Mouse (Mus musculus): ENCODE measurements around the gene Brd1. TPM values are rescaled to one million over a fixed set of nuclear protein-coding genes. Genes with fewer than 3 reads are reported as not detected.

Gene Brd1
- polyA plus RNA-seq, 1 experiment from 2014 or later = 27.2 TPM

DNA sequence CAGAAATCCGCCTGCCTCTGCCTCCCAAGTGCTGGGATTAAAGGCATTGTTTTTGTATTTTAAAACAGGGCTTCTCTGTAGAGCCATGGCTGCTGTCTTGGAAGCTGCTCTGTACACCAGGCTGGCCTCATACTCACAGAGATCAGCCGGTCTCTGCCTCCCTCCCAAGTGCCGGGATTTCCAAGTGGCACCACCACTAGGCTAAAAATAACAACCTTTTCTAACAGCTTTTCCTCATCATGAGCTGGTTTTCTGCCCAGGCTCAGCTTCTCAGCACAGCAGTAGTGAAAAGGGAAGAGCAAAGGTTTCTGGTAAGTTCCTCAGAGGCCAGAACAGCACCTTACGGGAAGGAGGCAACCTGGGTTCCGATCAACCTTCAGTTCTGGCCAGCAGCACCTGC is 56.5 kb downstream of the Brd1 start:
- Histone ChIP-seq H3K36me3 (no peaks in the 10 kb centered on the region), H3K9me3 (no peaks in the 10 kb centered on the region), H3K27me3 (no peaks in the 10 kb centered on the region), H3K9ac (replicated peaks) (no peak overlapping the region), H3K4me1 (no peaks in the 10 kb centered on the region), H3K4me2 (replicated peaks) (no peak overlapping the region), H3K27ac (replicated peaks) (no peak overlapping the region), H3K4me3 (no peak overlapping the region)
- ATAC-seq (replicated peaks) = no peak
- WGBS = 92% methylated on average over 5 of the region's 5 CpGs

GRCm38 (mm10) chr15:88675998-88676397 is 58.0 kb downstream of the Brd1 start:
- no peaks in the 10 kb centered on the region for H3K4me1 ChIP-seq
- no peak overlapping the region for H3K9ac ChIP-seq (replicated peaks)
- no peak for ATAC-seq (replicated peaks)
- no peak overlapping the region for H3K27ac ChIP-seq (replicated peaks)
- no peaks in the 10 kb centered on the region for H3K9me3 ChIP-seq
- H3K4me3 ChIP-seq = no peak overlapping the region
- WGBS = 75% methylated on average over 5 of the region's 5 CpGs
- H3K4me2 ChIP-seq (replicated peaks) = no peak overlapping the region
- H3K36me3 ChIP-seq = no peaks in the 10 kb centered on the region
- no peaks in the 10 kb centered on the region for H3K27me3 ChIP-seq

DNA sequence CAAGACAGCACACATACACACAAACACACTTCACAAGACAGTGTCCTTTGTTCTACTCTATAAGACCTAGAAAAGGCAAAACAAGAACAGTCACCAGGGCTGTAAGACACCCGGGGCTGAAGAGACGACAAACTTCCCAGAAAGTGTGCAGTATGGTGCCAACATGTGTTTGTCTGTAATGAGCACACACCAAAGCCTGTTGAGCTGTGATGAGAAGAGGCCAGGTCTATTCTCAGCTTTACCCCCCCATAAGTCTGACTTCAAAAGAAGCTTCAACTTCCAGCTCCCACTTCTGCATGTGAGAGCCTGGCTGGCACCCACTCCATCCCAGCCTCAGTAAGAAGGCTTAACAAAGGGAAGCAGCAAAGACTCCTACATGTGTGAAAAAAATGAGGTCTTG is 65.3 kb downstream of the Brd1 start:
- Histone ChIP-seq H3K4me1 (peaks cover 5% of the 10 kb centered on the region), H3K36me3 (no peaks in the 10 kb centered on the region), H3K9ac (replicated peaks) (no peak overlapping the region), H3K27me3 (no peaks in the 10 kb centered on the region), H3K4me2 (replicated peaks) (no peak overlapping the region), H3K4me3 (no peak overlapping the region), H3K9me3 (no peaks in the 10 kb centered on the region), H3K27ac (replicated peaks) (no peak overlapping the region)
- 66% methylated on average over 2 of the region's 2 CpGs for WGBS
- ATAC-seq (replicated peaks) = no peak

DNA sequence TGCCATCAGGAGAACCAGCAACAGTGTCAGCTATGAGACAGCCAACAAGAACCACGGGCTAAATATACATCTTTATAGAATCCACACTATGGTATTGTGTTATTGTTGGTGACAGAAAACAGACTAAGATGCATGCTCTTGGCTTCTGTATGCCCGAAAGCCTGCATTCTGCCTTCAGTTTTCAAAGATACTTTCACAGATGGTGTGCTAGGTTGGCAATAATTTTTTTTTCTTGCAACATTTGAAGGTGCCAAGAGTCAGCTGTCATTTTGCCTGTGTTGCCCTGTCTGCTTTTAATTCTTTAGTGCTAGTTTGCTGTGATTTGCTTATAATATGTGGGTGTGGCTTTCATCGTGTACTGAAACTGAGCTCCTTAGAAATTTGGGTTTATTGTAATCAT is 66.4 kb downstream of the Brd1 start:
- Histone ChIP-seq H3K27ac (replicated peaks) (0 out of 2 replicates have a peak overlapping the region, but pooled peaks have one; percentile 20), H3K36me3 (no peaks in the 10 kb centered on the region), H3K4me2 (replicated peaks) (no peak overlapping the region), H3K27me3 (peaks cover 5% of the 10 kb centered on the region; the same call in 1 of the 2 replicates), H3K4me1 (peaks cover 5% of the 10 kb centered on the region), H3K9ac (replicated peaks) (no peak overlapping the region), H3K9me3 (no peaks in the 10 kb centered on the region), H3K4me3 (no peak overlapping the region)
- 60% methylated on average over 3 of the region's 3 CpGs for WGBS
- no peak for ATAC-seq (replicated peaks)

GRCm38 (mm10) chr15:88665846-88666245 is 68.2 kb downstream of the Brd1 start:
- no peak overlapping the region for H3K9ac ChIP-seq (replicated peaks)
- H3K9me3 ChIP-seq = no peaks in the 10 kb centered on the region
- no peak overlapping the region for H3K4me3 ChIP-seq
- no peak overlapping the region for H3K27ac ChIP-seq (replicated peaks)
- H3K4me1 ChIP-seq = peaks cover 8% of the 10 kb centered on the region
- ATAC-seq (replicated peaks) = no peak
- H3K4me2 ChIP-seq (replicated peaks) = no peak overlapping the region
- peaks cover 10% of the 10 kb centered on the region; the same call in 1 of the 2 replicates for H3K27me3 ChIP-seq
- no peaks in the 10 kb centered on the region for H3K36me3 ChIP-seq
- 37% methylated on average over 4 of the region's 4 CpGs for WGBS

GRCm38 (mm10) chr15:88663041-88663440 is 71.0 kb downstream of the Brd1 start:
- Histone ChIP-seq H3K4me1 (peaks cover 8% of the 10 kb centered on the region), H3K36me3 (no peaks in the 10 kb centered on the region), H3K27me3 (peaks cover 10% of the 10 kb centered on the region; the same call in 1 of the 2 replicates), H3K4me2 (replicated peaks) (no peak overlapping the region), H3K27ac (replicated peaks) (no peak overlapping the region), H3K9me3 (no peaks in the 10 kb centered on the region), H3K9ac (replicated peaks) (no peak overlapping the region), H3K4me3 (no peak overlapping the region)
- 31% methylated on average over 11 of the region's 11 CpGs for WGBS
- ATAC-seq (replicated peaks) = no peak

DNA sequence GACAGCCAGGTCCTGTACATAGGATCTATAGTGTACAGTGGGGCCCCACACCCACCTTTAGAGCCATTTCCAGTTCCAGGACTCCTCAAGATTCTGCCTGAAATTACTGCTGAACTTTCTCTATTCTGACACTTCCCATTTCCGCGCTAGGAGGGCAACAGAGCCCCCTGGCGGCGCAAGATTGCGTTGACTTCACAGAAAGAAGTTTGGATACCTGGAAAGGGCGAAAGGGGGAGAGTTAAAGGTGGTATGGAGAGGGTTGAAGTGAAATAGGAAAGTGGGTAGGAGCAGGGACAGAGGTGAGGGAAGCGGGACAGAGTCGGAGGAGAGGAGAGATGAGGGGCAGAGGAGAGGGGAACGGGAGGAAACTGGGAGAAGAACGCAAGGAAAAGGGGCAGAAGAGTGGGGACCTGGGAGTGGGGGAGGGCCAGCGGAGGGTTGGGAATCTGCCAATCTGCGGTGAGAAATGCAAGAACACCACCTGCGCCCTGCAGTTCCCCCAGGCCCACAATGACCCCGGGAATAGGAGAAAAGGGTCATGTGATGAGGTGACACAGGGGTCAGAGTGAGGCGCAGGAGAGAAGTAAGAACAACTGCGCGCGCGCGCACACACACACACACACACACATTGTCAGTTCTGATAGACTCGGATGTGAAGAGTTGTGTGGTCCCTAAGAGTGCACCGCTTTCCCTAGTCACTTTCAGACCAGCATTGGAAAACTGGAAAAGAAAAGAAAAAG is 71.8 kb downstream of the Brd1 start:
- 0 out of 2 replicates have a peak overlapping the region, but pooled peaks have one; percentile 4 for H3K4me3 ChIP-seq
- no peak for ATAC-seq (replicated peaks)
- WGBS = 7% methylated on average over 22 of the region's 22 CpGs

GRCm38 (mm10) chr15:88661654-88662053 is 72.4 kb downstream of the Brd1 start:
- ATAC-seq (replicated peaks) = no peak
- Histone ChIP-seq H3K27me3 (peaks cover 10% of the 10 kb centered on the region; the same call in 1 of the 2 replicates), H3K4me2 (replicated peaks) (no peak overlapping the region), H3K4me1 (0 out of 2 replicates have a peak, but pooled peaks cover 4% of the 10 kb centered on the region), H3K36me3 (no peaks in the 10 kb centered on the region), H3K9me3 (no peaks in the 10 kb centered on the region), H3K9ac (replicated peaks) (no peak overlapping the region), H3K4me3 (no peak overlapping the region), H3K27ac (replicated peaks) (no peak overlapping the region)
- 75% methylated on average over 3 of the region's 3 CpGs for WGBS

More for the DNA sequence above, 71.8 kb downstream of the Brd1 start:
- Histone ChIP-seq H3K4me2 (replicated peaks) (peak overlapping the region; percentile 14; the same call in 1 of the 2 replicates), H3K9ac (replicated peaks) (no peak overlapping the region), H3K27ac (replicated peaks) (no peak overlapping the region), H3K36me3 (no peaks in the 10 kb centered on the region), H3K4me1 (peaks cover 6% of the 10 kb centered on the region), H3K27me3 (peaks cover 10% of the 10 kb centered on the region; the same call in 1 of the 2 replicates), H3K9me3 (no peaks in the 10 kb centered on the region)

- H3K36me3 ChIP-seq = no peaks in the 10 kb centered on the region
- H3K4me2 ChIP-seq (replicated peaks) = no peak overlapping the region
- H3K27me3 ChIP-seq = no peaks in the 10 kb centered on the region
- 58% methylated on average over 5 of the region's 5 CpGs for WGBS
- no peak for ATAC-seq (replicated peaks)
- no peak overlapping the region for H3K4me3 ChIP-seq
- H3K27ac ChIP-seq (replicated peaks) = no peak overlapping the region
- H3K9me3 ChIP-seq = no peaks in the 10 kb centered on the region
- no peak overlapping the region for H3K9ac ChIP-seq (replicated peaks)
- H3K4me1 ChIP-seq = no peaks in the 10 kb centered on the region
Measured at GRCm38 (mm10) chr15:88652006-88652405, 82.0 kb downstream of the Brd1 start.

DNA sequence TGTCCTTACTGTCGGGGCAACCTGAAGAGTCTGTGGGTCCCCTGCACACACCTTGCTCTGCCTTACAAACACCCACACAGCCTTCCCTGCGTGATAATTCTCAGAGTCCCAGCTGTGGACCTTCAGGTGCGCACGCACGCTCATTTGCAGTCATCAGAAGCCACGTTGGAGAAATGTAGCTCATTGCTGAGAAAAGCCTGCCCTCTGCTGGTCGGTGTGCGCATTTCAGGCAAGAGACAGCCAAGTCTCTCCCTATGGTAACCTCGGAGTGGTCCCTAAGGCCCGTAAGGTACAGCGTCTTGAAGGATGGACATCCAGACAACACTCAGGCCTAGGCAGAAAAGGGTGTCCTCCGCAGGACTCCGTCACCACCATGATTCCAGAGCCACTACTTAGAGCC is 83.0 kb downstream of the Brd1 start:
- Histone ChIP-seq H3K4me2 (replicated peaks) (no peak overlapping the region; the same call in 1 of the 2 replicates), H3K27ac (replicated peaks) (no peak overlapping the region)
- peak; percentile 64; the same call in 1 of the 2 replicates for ATAC-seq (replicated peaks)

More for the DNA sequence above, 83.0 kb downstream of the Brd1 start:
- Histone ChIP-seq H3K9me3 (no peaks in the 10 kb centered on the region), H3K4me1 (no peaks in the 10 kb centered on the region), H3K9ac (replicated peaks) (no peak overlapping the region), H3K36me3 (no peaks in the 10 kb centered on the region), H3K4me3 (no peak overlapping the region), H3K27me3 (no peaks in the 10 kb centered on the region)
- WGBS = 16% methylated on average over 13 of the region's 13 CpGs

Measured in forebrain, embryonic 15.5 days (tissue).